Mouse (Mus musculus) c-Kit-positive CD71-positive TER-119-negative erythroid progenitor cells, embryonic 14.5 days (primary cell): Measurements from ENCODE around the gene Snta1.

Experiments
- DNase-seq: peaks from one replicate; pipeline ENCODE4 v3.0.0-alpha.2; 2013; ENCODE audit warnings: low read depth

Snta1 gene

DNA sequence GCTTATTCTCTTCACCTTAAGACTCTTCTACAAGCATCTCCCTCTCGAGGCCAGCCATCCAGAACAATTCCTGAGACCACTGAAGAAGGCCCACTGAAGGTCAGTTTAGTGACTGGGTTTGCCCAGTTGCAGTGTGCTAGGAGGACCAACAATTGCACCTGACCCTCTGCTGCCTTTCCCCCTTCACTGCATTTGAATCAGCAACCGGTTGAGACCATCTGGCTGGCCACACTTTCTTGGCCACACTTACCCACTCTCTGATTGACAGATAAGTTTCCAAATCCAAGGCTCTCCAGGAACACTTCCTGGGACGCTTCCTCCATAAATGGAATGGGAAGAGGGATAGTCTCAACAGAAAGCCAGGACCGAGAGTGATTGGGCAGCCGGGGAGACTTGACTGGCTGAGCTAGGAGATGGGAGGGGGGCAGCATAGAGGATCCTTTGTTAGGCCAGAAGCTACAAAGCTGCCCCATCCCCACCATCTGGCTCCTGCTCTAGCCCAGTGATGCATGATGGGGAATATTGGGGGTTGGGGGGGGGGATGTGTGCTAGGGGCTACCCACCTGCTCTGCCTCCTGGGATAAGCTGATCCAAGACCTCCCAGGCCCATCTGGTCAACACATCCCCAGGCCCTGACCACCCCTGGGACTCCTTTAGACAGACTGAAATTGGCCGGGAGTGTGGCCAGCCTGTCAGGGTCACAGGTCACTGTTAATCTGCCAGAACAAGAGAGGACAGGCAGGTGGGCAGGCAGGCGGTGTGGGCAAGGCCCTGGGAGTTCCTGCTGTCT is 13.2 kb upstream of the Snta1 start:
- no peak for DNase-seq

- DNase-seq: no peak
These were observed 12.0 kb upstream of the Snta1 start for GRCm38 (mm10) chr2:154419631-154420515.

DNA sequence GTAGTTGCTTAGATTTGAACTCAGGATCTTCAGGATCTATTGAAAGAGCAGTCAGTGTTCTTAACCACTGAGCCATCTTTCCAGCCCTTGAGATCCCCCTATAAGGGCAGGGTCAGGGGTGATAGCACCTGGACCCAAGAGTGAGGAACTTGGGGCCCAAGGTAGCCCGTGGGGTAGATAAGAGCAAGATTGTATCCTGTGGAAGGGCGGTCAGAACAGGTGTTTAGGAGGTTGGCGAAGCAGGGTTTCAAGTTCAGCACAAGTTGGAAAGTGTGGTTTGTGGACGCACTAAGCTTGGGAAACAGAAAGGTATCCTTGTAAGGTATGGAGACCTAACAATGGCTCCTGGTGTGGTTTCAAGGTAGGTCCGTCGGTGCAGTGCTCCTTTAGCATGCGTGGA is 10.1 kb upstream of the Snta1 start:
- DNase-seq: no peak

DNA sequence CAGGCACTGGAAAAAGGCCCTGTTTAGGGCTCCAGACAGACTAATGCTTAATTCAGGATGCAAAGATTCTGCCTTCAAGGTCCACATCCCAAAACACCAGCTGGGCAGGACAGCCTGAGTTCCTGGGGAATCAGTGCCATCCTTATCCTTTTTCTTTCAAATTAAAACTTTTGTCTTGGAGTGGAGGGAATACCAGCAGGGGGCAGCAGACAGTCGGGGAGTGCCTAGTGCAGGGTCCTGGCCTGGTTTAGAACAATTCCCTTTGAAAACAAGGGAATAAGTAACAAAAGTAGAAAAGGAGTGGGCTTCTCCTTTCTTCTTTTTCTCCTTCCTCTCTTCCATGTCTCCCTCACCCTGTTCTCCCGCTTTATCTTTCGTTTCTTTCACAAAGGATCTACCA is 9.2 kb upstream of the Snta1 start:
- DNase-seq: peak; percentile 53

DNA sequence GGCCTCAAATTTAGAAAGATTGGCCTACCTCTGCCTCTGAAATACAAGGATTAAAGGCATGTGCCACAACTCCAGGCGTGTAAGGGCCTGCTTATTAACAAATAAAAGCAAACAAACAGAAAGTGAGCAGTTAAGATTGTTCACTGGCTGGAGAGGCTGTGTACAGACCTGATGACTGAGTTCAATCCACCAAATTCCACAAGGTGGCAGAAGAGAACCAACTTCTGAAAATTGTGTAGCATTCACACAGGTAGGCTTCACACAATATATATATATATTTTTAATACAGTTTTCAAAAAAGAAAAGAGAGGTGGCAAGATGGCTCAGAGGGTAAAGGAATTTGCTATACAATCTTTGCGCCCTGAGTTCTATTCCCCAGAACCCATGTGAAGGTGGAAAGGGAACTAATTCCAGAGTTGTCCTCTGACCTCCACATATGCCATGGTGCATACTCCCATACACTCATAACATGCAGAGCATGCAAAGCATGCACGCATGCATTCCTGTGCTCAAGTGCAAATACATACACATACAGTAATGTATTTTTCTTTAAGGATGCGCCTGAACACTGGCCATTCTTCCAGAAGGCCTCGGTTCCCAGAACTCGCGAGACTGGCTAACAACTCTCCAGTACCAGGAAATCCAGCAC is 4.2 kb upstream of the Snta1 start:
- peak; percentile 53 for DNase-seq

GRCm38 (mm10) chr2:154410355-154410754 is 2.5 kb upstream of the Snta1 start:
- no peak for DNase-seq

- no peak for DNase-seq
These were observed 746 bp downstream of the Snta1 start for GRCm38 (mm10) chr2:154407063-154407642.

DNA sequence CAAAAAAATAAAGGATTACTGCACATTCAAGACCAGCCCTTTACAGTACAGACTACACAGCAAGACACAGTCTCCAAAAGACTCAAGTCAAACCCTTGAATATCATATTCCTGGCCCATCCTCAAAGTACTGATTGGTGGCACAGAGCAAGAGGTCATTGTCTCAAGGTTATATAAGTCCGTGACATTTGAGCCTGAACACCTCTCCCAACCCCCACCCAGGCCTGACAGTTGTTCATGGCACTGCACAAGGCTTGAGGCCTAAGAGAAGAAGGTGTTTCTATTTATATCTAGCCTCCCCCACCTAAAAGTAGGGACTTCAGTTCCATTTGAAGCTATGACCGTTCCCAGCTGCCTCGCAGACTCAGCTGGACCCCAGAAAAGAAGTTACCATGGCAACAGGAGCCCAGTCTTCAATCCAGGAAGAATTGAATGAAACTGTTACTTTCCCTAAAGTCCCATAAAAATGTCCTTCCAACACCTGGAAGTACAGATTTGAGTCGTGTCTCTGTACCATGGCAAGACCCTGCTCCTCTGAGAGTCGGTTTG is 2.4 kb downstream of the Snta1 start:
- no peak for DNase-seq

GRCm38 (mm10) chr2:154402811-154403210 is 5.1 kb downstream of the Snta1 start:
- DNase-seq: no peak

DNA sequence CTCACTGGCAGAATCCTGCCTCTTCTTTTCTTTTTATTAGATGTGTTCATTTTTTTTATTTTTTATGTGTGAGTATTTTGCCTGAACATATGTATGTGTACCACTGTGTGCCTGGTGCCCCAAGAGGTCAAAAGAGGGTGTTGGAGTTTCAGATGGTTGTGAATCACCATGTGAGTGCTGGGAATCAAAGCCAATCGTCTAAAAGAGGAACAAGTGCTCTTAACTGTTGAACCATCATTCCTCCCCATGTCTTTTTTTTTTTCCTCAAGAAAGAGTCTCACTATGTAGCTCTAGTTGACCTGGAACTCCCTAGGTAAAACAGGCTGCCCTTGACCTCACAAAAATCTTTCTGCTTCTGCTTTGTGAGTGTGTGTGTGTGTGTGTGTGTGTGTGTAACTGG is 5.9 kb downstream of the Snta1 start:
- no peak for DNase-seq

DNA sequence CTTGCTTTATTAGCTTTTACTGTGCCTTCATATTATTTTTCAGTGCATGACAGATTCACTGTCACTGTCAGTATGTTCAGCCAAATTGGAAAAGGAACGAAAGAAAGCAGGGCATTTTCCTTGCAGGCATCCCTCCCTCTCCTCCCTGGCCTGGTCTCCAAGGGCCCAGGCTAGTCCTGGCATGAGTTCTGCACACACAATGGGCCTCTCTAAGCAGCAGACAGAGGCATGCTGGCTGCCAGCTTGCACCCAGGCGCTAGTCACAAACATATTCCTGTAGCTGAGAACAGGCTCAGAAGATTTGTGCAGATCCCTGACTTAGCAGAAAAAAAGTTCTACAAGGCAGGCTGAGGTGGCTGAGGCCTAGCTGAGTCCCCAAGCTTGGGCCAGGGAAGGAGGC is 8.6 kb downstream of the Snta1 start:
- DNase-seq: no peak

- no peak for DNase-seq
These were observed 9.6 kb downstream of the Snta1 start for GRCm38 (mm10) chr2:154398267-154398666.

- no peak for DNase-seq
These were observed 11.4 kb downstream of the Snta1 start for GRCm38 (mm10) chr2:154396529-154396928.

GRCm38 (mm10) chr2:154394602-154395001 is 13.3 kb downstream of the Snta1 start:
- no peak for DNase-seq

DNA sequence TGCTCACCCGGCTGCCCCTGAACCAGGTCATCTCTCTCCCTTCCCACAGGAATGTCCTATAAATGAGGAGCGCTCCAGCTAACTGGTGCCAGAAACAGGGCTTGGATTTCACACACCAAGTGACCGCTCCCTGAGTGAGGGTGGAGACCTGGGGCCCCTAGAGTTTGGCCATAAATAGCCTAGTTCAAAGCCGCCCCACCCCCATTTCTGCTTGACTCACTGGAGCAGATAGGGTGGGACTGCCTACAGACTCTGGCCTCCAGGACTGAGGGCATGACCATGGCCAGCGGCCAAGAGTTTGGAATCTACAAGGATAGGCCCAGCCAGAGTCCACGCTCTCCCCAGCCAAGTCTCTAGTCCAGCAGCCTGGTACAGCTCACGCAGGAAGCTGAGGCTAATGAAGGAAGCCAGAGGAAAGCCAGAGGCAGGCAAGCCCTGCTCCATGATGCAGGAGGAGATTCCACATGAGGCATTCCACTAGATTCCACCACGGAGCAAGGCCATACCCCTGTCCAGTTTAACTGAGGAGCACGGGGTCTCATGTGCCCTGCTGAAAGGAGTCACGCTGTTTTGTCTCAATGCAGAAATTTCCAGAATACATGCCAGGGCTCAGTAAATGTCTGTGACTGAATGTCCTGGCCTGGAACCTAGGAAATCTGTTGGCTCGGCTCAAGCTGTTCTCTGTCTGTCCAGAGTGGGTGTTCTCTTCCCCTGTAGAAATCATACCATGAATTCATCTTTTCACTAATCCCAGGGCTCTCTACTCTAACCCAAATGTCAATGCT is 17.5 kb downstream of the Snta1 start:
- DNase-seq: no peak

DNA sequence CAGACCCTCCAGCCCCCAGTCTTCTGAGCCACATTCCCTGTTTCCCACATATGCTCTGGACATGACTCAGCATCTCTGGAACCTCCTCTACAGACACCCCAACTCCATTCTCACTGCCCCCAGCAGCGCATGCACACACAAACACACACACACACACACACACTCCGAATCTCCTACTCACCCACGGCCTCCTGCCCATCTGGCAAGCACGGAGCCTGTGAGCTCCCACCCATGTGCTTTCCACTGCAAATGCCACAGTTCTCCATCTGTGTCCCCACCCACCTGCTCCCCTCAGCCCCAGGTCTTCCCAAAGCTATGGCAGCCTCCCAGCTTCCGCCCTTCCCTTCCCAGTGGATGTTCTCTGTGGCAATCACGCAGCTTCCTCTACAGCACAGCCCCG is 28.8 kb downstream of the Snta1 start:
- DNase-seq: no peak

GRCm38 (mm10) chr2:154374807-154375601 is 32.9 kb downstream of the Snta1 start:
- no peak for DNase-seq

DNA sequence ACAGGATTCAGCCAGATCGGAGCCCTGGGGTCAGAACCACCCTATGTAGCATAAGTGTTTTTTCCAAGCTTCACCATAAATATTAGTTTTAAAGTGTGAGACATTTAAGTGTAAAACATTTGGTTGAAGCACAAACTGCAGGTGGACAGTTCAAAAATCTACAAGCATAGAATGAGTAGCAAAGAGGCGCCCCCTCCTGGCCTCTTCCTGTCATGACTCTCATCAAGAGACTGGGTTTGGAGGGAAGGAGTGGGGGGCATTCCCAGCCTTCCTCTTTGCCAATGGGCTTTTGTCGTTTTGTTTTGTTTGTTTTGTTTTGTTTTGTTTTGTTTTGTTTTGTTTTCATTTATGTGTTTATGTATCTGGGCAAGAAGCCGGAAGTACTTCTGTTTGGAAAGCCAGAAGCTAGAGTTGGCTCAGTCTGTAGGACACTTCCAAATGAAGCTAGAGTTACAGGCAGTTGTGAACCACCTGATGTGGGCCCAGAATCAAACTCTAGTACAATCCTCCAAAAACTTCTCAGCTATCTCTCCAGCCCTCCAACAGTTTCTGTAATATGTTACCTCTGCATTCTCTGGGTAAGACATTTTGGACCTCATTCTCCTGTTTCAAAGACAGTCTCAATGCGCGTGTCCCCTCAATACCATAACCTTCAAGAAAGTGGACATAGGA is 33.8 kb downstream of the Snta1 start:
- DNase-seq: peak; percentile 73

GRCm38 (mm10) chr2:154372842-154373500 is 34.9 kb downstream of the Snta1 start, which contains the start of gene Cdk5rap1:
Cdk5rap1 (minus strand) TSS chr2:154373010.
- no peak for DNase-seq
